Mouse (Mus musculus): ENCODE measurements around the gene Tspan4. TPM values are rescaled to one million over a fixed set of nuclear protein-coding genes. Genes with fewer than 3 reads are reported as not detected.
A peak's percentile ranks its signal among the peaks of the same experiment; 100 is the strongest.

Gene Tspan4
- total and polyA plus RNA-seq, 2 experiments from 2014 or later: 83.9 to 119 TPM

DNA sequence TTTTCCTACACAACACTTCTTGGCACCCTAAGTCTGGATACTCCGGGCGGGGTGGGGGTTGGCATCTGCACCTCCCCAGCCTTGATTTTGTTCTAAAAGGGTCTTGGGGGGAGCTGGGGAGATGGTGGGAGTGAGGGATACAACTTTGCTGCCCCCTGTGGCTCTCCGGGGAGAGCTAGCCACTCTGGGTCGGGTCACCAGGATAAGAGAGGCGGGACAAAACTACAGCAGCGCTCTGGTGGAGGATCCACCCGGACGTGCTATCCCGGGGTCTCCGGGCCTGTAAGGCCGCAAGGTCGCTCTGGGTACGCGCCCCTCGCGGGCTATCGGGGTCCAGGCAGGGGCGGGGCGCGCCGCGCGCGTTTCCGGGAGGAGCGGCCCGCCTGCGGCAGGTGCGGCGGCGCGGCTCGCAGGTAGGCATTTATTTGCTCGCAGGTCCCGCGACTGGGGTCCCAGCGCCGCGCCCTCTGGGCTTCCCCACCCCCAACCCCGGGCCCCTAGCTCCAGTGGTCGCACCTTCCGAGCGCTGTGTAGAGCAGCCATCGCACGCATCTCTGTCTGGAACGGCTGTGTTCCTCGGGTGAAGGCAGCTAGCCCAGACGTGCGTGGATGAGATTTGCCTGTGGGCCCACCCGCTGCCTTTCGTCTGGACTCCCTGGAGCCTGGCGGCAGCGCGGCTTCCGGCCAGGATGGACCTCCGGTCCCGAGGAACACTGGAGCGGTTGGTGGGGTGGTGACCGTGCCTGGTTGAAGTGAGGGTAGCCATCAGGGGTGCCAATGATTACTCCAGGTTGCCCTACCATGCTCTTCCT, 13.3 kb upstream of the Tspan4 start:
- Histone ChIP-seq H3K9ac (replicated peaks; ENCODE audit: low read length) (peak overlapping the region; percentile 46; the same call in 1 of the 2 replicates), H3K4me1 (ENCODE audit: insufficient read depth, low read length) (no peaks in the 10 kb centered on the region; the same call in 1 of the 2 replicates), H3K4me3 (ENCODE audit: low read length) (peak overlapping the region; percentile 37), H3K4me2 (ENCODE audit: low read depth, low read length) (peak overlapping the region; percentile 69), H3K27me3 (ENCODE audit: insufficient read depth, low read length) (peaks cover 29% of the 10 kb centered on the region), H3K27ac (no peak overlapping the region), H3K9me3 (ENCODE audit: low read length) (no peaks in the 10 kb centered on the region), H3K36me3 (ENCODE audit: insufficient read depth, low read length) (0 out of 2 replicates have a peak, but pooled peaks cover 4% of the 10 kb centered on the region)
- WGBS: 2% methylated on average over 57 of the region's 59 CpGs
- ATAC-seq (no peak), DNase-seq (ENCODE audit: low spot score) (no peak)
- TF ChIP-seq CTCF (IDR thresholded peaks at IDR 0.05; ENCODE audit: low read depth): no peak

GRCm38 (mm10) chr7:141462333-141462821, 12.7 kb upstream of the Tspan4 start:
- H3K4me1 ChIP-seq (ENCODE audit: insufficient read depth, low read length): no peaks in the 10 kb centered on the region; the same call in 1 of the 2 replicates
- H3K4me3 ChIP-seq (ENCODE audit: low read length): no peak overlapping the region
- peak overlapping the region; percentile 69 for H3K4me2 ChIP-seq (ENCODE audit: low read depth, low read length)
- H3K36me3 ChIP-seq (ENCODE audit: insufficient read depth, low read length): 0 out of 2 replicates have a peak, but pooled peaks cover 4% of the 10 kb centered on the region
- WGBS: 20% methylated on average over 5 of the region's 5 CpGs
- TF ChIP-seq CTCF (IDR thresholded peaks at IDR 0.05; ENCODE audit: low read depth): no peak
- peaks cover 29% of the 10 kb centered on the region for H3K27me3 ChIP-seq (ENCODE audit: insufficient read depth, low read length)
- H3K27ac ChIP-seq: no peak overlapping the region
- no peak for DNase-seq (ENCODE audit: low spot score)
- peak overlapping the region; percentile 46; the same call in 1 of the 2 replicates for H3K9ac ChIP-seq (replicated peaks; ENCODE audit: low read length)
- ATAC-seq: no peak
- no peaks in the 10 kb centered on the region for H3K9me3 ChIP-seq (ENCODE audit: low read length)

DNA sequence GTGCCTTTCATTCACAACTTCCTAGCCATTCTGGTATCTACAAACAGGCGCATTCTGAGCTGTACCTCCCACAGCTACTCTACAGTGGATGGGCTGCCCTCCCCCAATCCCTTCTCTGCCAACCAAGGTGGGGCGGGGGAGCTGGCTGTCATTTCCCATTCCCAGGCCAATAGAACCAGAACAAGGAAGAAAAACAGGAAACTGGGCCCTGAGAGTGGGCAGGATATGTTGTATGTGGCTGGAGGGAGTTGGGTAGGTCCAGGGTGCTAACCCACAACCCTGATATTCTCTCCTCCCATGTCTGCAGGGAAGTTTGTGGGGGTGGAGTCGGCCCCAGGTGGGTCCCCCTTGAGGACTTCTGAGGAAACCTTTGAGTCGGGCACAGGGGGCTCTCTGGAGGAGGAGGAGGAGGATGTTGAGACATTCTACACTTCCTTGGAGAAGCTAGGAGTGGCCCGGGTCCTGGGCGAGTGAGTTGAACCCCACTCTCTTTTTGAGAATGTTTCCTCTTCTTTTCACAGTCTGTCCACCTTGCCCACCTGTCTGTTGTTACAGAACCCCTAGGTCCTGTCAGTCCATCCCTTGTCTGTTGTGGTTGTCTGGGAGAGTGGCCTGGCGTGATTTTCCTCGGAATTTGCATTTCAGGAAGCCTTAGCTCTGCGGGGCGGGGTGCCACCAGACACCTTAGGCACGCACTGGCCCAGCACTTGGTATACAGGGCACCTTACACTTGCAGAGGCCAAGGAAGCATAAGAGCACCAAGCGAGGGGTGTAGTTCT, 11.0 kb upstream of the Tspan4 start:
- 27% methylated on average over 12 of the region's 12 CpGs for WGBS
- no peak overlapping the region for H3K4me3 ChIP-seq (ENCODE audit: low read length)
- no peak overlapping the region for H3K4me2 ChIP-seq (ENCODE audit: low read depth, low read length)
- no peak overlapping the region for H3K27ac ChIP-seq
- no peaks in the 10 kb centered on the region for H3K9me3 ChIP-seq (ENCODE audit: low read length)
- ATAC-seq (no peak), DNase-seq (ENCODE audit: low spot score) (no peak)
- H3K4me1 ChIP-seq (ENCODE audit: insufficient read depth, low read length): peaks cover 12% of the 10 kb centered on the region; the same call in 1 of the 2 replicates
- H3K36me3 ChIP-seq (ENCODE audit: insufficient read depth, low read length): 0 out of 2 replicates have a peak, but pooled peaks cover 4% of the 10 kb centered on the region
- H3K9ac ChIP-seq (replicated peaks; ENCODE audit: low read length): no peak overlapping the region
- TF ChIP-seq CTCF (IDR thresholded peaks at IDR 0.05; ENCODE audit: low read depth): no peak
- peaks cover 29% of the 10 kb centered on the region for H3K27me3 ChIP-seq (ENCODE audit: insufficient read depth, low read length)

DNA sequence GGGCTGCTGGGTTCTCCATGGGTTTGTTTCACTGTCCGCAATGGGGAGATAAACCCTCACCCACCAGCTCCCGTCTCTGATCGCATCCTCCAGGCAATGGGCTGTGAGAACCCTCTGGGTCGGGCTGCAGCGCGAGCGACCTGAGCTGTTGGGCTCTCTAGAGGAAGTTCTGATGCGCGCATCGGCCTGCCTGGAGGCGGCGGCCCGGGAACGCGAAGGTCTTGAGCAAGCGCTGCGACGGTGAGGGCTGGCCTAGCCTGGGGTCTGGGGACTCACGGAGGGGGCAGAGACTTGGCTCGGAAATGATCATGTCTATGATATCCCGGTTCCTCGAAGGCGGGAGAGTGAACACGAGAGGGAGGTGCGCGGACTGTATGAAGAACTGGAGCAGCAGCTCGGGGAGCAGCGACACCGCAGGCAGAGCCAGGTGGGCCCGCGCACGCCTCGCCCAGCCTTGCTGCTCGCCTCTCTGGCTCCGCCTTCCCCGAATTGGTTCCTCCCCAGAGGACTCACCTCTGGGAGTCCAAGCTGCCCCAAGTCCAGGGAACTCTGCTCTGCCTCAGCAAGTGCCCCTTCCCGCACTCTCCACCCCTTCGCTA, 10.3 kb upstream of the Tspan4 start:
- WGBS: 5% methylated on average over 38 of the region's 38 CpGs
- peak overlapping the region; percentile 11; the same call in 1 of the 2 replicates for H3K4me3 ChIP-seq (ENCODE audit: low read length)
- H3K4me2 ChIP-seq (ENCODE audit: low read depth, low read length): peak overlapping the region; percentile 32
- no peak overlapping the region for H3K27ac ChIP-seq
- 0 out of 2 replicates have a peak, but pooled peaks cover 1% of the 10 kb centered on the region for H3K36me3 ChIP-seq (ENCODE audit: insufficient read depth, low read length)
- TF ChIP-seq CTCF (IDR thresholded peaks at IDR 0.05; ENCODE audit: low read depth): no peak
- DNase-seq (ENCODE audit: low spot score) (no peak), ATAC-seq (no peak)
- no peaks in the 10 kb centered on the region for H3K9me3 ChIP-seq (ENCODE audit: low read length)
- peaks cover 29% of the 10 kb centered on the region for H3K27me3 ChIP-seq (ENCODE audit: insufficient read depth, low read length)
- H3K4me1 ChIP-seq (ENCODE audit: insufficient read depth, low read length): peaks cover 19% of the 10 kb centered on the region; the same call in 1 of the 2 replicates
- H3K9ac ChIP-seq (replicated peaks; ENCODE audit: low read length): no peak overlapping the region

- Histone ChIP-seq H3K36me3 (ENCODE audit: insufficient read depth, low read length) (no peaks in the 10 kb centered on the region), H3K9ac (replicated peaks; ENCODE audit: low read length) (no peak overlapping the region), H3K4me1 (ENCODE audit: insufficient read depth, low read length) (peaks cover 20% of the 10 kb centered on the region; the same call in 1 of the 2 replicates), H3K9me3 (ENCODE audit: low read length) (no peaks in the 10 kb centered on the region), H3K27ac (no peak overlapping the region), H3K4me3 (ENCODE audit: low read length) (no peak overlapping the region), H3K4me2 (ENCODE audit: low read depth, low read length) (no peak overlapping the region), H3K27me3 (ENCODE audit: insufficient read depth, low read length) (peaks cover 29% of the 10 kb centered on the region)
- no peak for DNase-seq (ENCODE audit: low spot score)
- no peak for ATAC-seq
- 43% methylated on average over 8 of the region's 10 CpGs for whole genome bisulfite sequencing
- no peak for TF ChIP-seq CTCF (IDR thresholded peaks at IDR 0.05; ENCODE audit: low read depth)
These were observed 9.5 kb upstream of the Tspan4 start for GRCm38 (mm10) chr7:141465388-141466044.

GRCm38 (mm10) chr7:141466045-141466394, 9.0 kb upstream of the Tspan4 start:
- H3K4me1 ChIP-seq (ENCODE audit: insufficient read depth, low read length): peaks cover 20% of the 10 kb centered on the region; the same call in 1 of the 2 replicates
- no peak for TF ChIP-seq CTCF (IDR thresholded peaks at IDR 0.05; ENCODE audit: low read depth)

More at GRCm38 (mm10) chr7:141466045-141466394, 9.0 kb upstream of the Tspan4 start:
- DNase-seq (ENCODE audit: low spot score): no peak
- H3K27me3 ChIP-seq (ENCODE audit: insufficient read depth, low read length): peaks cover 24% of the 10 kb centered on the region
- H3K4me3 ChIP-seq (ENCODE audit: low read length): no peak overlapping the region
- H3K27ac ChIP-seq: no peak overlapping the region
- H3K4me2 ChIP-seq (ENCODE audit: low read depth, low read length): no peak overlapping the region
- ATAC-seq: no peak
- H3K9me3 ChIP-seq (ENCODE audit: low read length): no peaks in the 10 kb centered on the region
- H3K9ac ChIP-seq (replicated peaks; ENCODE audit: low read length): no peak overlapping the region
- H3K36me3 ChIP-seq (ENCODE audit: insufficient read depth, low read length): no peaks in the 10 kb centered on the region
- 81% methylated on average over 7 of the region's 7 CpGs for WGBS
